Mouse (Mus musculus): ENCODE measurements around the gene Slc35d2. TPM values are rescaled to one million over a fixed set of nuclear protein-coding genes. Genes with fewer than 3 reads are reported as not detected.

The Slc35d2 gene
- total RNA-seq, 2 experiments from 2014 or later: 7.8 to 11.7 TPM

DNA sequence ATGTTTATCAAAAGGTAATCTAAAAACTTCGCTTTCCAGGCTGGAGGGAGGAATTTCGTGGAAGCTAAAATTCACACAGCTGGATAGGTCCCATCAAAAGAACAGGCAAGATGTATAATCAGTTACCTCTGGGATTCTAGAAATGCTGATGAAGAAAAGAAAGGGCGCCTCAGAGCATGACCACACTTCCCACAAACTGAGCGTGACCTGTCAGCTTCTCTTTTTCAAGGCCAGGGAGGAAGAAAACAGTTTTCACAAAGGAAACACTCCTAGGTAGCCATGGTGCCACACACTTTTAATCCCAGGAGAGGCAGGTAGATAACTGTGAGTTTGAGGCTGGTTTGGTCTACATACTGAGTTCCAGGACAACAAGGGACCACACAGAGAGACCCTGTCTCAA, 8.4 kb downstream of the Slc35d2 start:
- DNase-seq (ENCODE audit: low spot score in 2 of 2): no peak

GRCm38 (mm10) chr13:64117442-64117841, 11.7 kb downstream of the Slc35d2 start:
- no peak for DNase-seq (ENCODE audit: low spot score in 2 of 2)

DNA sequence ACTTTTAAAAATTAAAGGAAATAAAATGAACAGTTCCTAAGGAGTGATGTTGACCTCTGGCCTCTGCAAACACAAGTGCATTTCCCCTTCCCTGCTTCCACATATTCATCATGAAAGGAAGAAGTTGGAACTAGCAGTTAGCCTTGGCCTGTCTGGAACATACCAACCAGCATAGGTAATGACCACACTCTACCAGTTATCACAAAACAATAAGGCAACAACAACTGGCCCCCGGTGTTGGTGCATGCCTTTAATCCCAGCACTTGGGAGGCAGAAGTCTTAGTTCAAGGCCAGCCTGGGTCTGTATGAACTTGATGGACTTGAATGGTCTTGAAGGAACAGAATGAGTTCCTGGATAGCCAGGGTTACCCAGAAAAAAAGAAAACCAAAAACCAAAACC, 18.7 kb downstream of the Slc35d2 start:
- DNase-seq (ENCODE audit: low spot score in 2 of 2): no peak

- DNase-seq (ENCODE audit: low spot score in 2 of 2): no peak
Observed at GRCm38 (mm10) chr13:64108381-64108850, 20.8 kb downstream of the Slc35d2 start.

- no peak for DNase-seq (ENCODE audit: low spot score in 2 of 2)
Observed at GRCm38 (mm10) chr13:64107535-64107934, 21.6 kb downstream of the Slc35d2 start.

- no peak for DNase-seq (ENCODE audit: low spot score in 2 of 2)
Observed at GRCm38 (mm10) chr13:64107105-64107504, 22.1 kb downstream of the Slc35d2 start.

GRCm38 (mm10) chr13:64105690-64106089, 23.5 kb downstream of the Slc35d2 start:
- DNase-seq (ENCODE audit: low spot score in 2 of 2): no peak

- no peak for DNase-seq (ENCODE audit: low spot score in 2 of 2)
Observed at GRCm38 (mm10) chr13:64100186-64100585, 29.0 kb downstream of the Slc35d2 start.

- DNase-seq (ENCODE audit: low spot score in 2 of 2): no peak
Observed at GRCm38 (mm10) chr13:64098992-64099391, 30.2 kb downstream of the Slc35d2 start.

DNA sequence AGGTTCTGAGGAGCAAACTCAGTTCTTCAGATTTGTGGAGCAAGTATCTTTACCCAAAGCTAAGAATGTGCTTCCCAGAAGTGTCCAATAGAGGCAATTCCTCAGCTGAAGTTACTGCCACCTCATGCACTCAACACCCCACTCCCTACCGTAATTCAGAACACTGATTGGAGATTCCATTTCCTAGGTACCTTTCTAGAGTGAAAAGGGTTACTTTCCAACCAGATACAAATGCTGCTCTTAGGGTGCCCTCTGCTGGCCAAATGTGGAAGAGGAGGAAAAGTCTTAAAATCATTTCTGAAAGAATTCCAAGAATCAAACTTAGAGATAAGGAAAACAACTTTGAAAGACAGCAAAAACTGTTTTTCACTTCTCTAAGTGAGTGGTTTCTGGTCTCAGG, 35.8 kb downstream of the Slc35d2 start:
- DNase-seq (ENCODE audit: low spot score in 2 of 2): peak; percentile 52 to 66

DNA sequence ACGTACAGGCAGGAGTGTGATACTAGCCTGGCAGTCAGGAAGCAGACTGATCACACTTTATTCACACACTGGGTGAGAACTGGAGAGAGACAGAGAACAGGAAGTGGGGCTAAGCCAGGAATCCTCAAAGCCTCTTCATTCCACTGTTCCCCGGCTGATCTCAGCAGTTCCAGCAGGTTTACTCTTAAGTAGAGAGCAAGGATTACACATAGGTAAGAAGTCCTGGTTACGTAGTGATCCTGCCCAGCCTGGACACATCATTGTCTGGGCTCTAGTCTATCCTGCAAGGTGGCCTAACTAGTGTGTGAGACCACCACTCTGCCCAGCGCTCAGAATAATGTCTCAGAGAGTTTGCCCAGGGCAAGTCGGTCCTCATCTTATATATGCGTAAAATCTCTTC, 36.4 kb downstream of the Slc35d2 start:
- DNase-seq (ENCODE audit: low spot score in 2 of 2): no peak

GRCm38 (mm10) chr13:64092141-64092540, 37.0 kb downstream of the Slc35d2 start:
- no peak for DNase-seq (ENCODE audit: low spot score in 2 of 2)

DNA sequence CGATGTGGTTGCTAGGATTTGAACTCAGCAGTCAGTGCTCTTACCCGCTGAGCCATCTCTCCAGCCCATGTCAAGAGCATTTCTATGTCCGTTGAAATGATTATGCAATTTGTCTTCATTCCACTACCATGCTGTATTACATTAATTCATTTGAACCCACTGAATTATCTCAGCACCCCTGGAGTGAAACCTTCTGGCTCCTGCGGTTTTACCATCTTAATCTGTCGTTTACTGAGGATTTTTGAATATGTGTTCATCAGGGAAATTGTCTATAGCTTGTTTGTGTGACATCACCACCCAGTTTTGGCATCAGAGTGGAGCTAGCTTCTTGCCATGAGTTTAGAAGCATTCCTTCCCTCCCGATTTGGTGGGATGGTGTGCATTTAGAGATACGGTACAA, 38.2 kb downstream of the Slc35d2 start:
- DNase-seq (ENCODE audit: low spot score in 2 of 2): no peak

DNA sequence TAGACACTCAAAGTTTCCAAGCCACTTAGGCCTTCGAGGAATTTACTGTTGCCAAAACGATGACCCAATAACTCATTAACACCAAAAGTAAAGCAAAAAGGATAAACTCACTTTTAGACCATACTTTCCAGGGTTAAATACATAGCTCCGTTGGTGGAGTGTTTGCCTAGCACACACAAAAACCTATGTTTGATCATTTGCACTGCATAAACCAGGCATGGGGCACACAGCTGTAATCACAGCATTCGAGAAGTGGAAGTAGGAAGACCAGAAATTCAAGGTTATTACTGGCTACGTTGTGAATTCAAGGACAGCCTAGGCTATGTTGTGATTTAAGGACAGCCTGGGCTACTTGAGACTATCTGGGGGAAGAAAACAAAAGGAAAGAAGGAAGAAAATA, 38.9 kb downstream of the Slc35d2 start:
- DNase-seq (ENCODE audit: low spot score in 2 of 2): no peak

DNA sequence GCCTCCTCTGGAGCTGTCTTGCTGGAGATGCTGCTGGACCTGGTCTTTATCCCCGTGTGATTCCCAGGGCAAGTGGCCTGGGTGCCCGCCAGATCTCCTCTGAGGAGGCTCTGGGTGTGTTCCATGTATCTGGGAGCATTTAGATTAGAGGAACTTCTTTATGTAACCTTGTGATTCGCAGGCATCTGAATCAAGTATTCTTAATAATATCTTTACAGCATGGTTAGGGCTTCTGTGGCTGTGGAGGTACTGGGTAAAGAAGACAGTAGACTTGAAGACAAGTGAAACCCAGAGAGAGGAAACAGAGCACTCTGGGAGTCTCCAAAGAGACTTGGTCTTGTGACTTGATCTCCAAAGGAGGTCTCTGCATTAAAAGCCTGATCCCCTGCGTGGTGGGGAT, 40.0 kb downstream of the Slc35d2 start, which contains the start of gene Hsd17b3:
TSS of gene Hsd17b3 (minus strand) at position 101 of the 400 bp plus-strand sequence.
- DNase-seq (ENCODE audit: low spot score in 2 of 2): no peak

DNA sequence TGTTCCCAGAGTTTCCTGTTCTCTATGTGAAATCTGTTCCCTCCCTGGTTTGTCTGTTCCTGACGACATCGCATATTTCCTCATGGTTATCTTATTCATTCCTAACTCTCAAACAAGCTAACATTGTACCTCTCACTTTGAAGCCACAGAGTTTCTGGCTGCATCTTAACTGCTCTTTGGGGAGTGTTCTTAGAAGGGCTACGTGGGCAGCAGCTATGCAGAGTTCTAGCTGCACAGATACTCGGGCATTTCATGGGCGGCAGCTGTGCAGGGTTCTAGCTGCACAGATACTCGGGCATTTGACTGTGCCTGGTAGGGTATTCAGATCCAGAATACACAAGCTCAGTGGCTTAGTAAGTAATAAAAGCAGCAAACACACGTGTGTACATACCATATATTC, 41.1 kb downstream of the Slc35d2 start:
- no peak for DNase-seq (ENCODE audit: low spot score in 2 of 2)

- DNase-seq (ENCODE audit: low spot score in 2 of 2): no peak
Observed at GRCm38 (mm10) chr13:64086036-64086435, 43.1 kb downstream of the Slc35d2 start.

DNA sequence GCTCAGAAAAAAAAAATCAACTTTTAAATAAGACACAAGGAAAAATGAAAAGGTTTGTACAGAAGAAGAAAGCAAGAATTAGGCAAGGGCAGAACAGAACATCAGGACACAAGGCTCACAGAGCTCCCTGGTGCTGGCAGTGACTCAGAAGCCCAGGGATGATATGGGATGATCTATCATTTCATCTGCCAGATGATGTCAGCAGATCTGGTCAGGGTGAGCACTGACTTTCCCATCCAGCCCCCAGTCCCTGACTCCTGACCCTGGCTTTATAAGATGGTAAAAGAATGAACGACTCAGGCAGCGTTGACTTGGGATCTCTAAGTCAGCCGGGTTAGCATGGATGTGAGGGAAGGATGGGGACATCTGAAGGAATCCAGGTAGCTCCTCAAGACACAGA, 45.8 kb downstream of the Slc35d2 start:
- no peak for DNase-seq (ENCODE audit: low spot score in 2 of 2)

GRCm38 (mm10) chr13:64081012-64081919, 47.9 kb downstream of the Slc35d2 start:
- no peak for DNase-seq (ENCODE audit: low spot score in 2 of 2)

DNA sequence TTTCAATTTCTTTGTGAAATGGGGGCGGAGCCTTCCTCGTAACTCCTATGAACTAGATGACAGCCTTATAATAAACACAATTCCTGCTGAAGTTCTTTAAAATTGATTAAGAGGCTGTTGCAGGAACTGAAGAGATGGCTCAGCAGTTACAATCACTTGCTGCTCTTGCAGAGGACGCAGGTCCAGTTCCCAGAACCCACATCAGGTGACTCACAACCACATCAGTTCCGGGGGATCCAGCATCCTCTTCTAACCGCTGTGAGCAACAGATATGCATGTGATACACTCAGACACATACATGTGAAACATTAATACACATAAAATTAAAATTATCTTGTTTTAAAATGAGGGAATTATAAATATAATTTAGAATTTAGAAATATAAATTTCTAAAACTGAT, 51.6 kb downstream of the Slc35d2 start:
- no peak for DNase-seq (ENCODE audit: low spot score in 2 of 2)

DNA sequence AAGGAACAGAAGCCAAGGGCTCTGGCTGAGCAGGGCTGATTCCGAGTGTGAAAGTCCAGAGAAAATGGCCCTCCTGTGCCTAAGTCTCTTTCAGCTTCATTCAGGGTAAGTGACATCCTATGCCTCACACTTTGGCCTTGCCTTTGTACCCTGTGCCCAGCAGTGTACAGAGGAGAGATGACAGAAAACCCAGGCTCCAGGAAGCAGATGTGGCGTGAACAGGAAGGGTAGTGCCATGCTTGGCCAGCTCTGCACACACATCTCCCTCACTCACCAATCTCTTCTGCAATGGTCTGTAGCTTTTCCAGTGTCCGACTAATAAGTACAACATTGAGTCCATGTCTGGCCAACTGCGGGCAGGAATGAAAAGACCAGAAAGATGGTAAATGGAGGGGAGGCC, 53.1 kb downstream of the Slc35d2 start:
- no peak for DNase-seq (ENCODE audit: low spot score in 2 of 2)

DNA sequence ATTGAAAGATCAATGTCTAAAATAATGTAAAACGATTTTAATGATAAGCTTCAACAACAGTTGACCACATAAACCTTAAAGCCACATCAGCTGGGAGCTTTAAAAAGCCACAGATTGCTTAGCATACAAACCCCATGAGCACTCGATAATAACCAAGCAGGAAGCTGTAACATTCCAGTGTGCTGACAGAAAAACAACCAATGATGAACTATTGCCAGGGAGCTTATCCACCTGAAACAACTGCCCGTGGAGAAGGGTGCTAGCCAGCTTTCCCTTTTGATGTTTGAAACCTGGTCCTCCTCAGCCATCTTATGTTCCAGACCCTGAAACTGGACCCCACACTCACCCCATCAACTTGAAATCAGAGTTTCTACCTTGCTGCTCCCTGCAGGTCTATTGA, 62.5 kb downstream of the Slc35d2 start:
- no peak for DNase-seq (ENCODE audit: low spot score in 2 of 2)

- DNase-seq (ENCODE audit: low spot score in 2 of 2): no peak
Observed at GRCm38 (mm10) chr13:64064276-64064675, 64.9 kb downstream of the Slc35d2 start.

Data from adrenal gland, postnatal 4 days (tissue).